Mouse (Mus musculus) hindbrain, embryonic 11.5 days (tissue): ENCODE data around the gene Tesc. TPM values are rescaled to one million over a fixed set of nuclear protein-coding genes. Genes with fewer than 3 reads are reported as not detected.

Experiments used
- ATAC-seq: fragments of 200-750 bp; cut with Nextera tagmentation; 2 replicates; pipeline ENCODE4 v1.8.0; 2017; ENCODE audit warnings: mild to moderate bottlenecking, moderate TSS enrichment, moderate library complexity; ENCODE audit not compliant: low FRiP score
- DNase-seq: peaks from one replicate; pipeline ENCODE4 v3.0.0-alpha.2; 2015; ENCODE audit warnings: low spot score
- H3K27ac ChIP-seq: fragments of 300-500 bp; sonication (generic); 2 replicates; pipeline ENCODE4 v1.5.1; 2014; ENCODE audit warnings: mild to moderate bottlenecking, low read depth, low read length
- H3K27me3 ChIP-seq: fragments of 300-500 bp; sonication (generic); 2 replicates; pipeline ENCODE4 v1.6.1; 2014; ENCODE audit warnings: mild to moderate bottlenecking, low read length, moderate library complexity, mixed read lengths; ENCODE audit not compliant: control insufficient read depth, insufficient read depth
- H3K36me3 ChIP-seq: fragments of 300-500 bp; sonication (generic); 2 replicates; pipeline ENCODE4 v1.6.1; 2014; ENCODE audit warnings: mild to moderate bottlenecking, low read length, moderate library complexity, mixed read lengths; ENCODE audit not compliant: control insufficient read depth, insufficient read depth
- H3K4me1 ChIP-seq: fragments of 300-500 bp; sonication (generic); replicated peaks from 2 replicates; pipeline ENCODE4 v1.6.1; 2014; ENCODE audit warnings: low read length, mixed read lengths; ENCODE audit not compliant: control insufficient read depth, insufficient read depth
- H3K4me2 ChIP-seq: fragments of 300-500 bp; sonication (generic); replicated peaks from 2 replicates; pipeline ENCODE4 v1.6.1; 2014; ENCODE audit warnings: mild to moderate bottlenecking, low read depth, low read length
- H3K4me3 ChIP-seq: fragments of 300-500 bp; sonication (generic); 2 replicates; pipeline ENCODE4 v1.5.1; 2014; ENCODE audit warnings: low read depth, low read length
- H3K9ac ChIP-seq: fragments of 300-500 bp; sonication (generic); 2 replicates; pipeline ENCODE4 v1.6.1; 2014; ENCODE audit warnings: low read depth, low read length
- H3K9me3 ChIP-seq: fragments of 300-500 bp; sonication (generic); 2 replicates; pipeline ENCODE4 v1.6.1; 2016; ENCODE audit warnings: low read length; ENCODE audit not compliant: control insufficient read depth
- WGBS: fragments of 180-500 bp; shearing (Covaris S2); extraction: QIAGEN DNeasy Blood & Tissue Kit; methylation state at CpG from one replicate; pipeline ENCODE4 v1.1.7; 2014; 5-methylcytosine and 5-hydroxymethylcytosine counted together
- polyA plus RNA-seq: library from polyadenylated mRNA; unstranded; fragments of >200 nt; fragmentation: Nextera tagmentation; extraction: Ambion mirVana; gene quantifications from 2 replicates; pipeline ENCODE4 v1.2.1, GENCODE M21; 2014

Tesc gene
- polyA plus RNA-seq, 1 experiment from 2014 or later = 0.63 TPM

GRCm38 (mm10) chr5:117990957-117991356 lies 36.6 kb upstream of the Tesc start:
- no peaks in the 10 kb centered on the region for H3K9me3 ChIP-seq
- H3K4me1 ChIP-seq = no peaks in the 10 kb centered on the region
- peaks cover 16% of the 10 kb centered on the region for H3K36me3 ChIP-seq
- H3K4me2 ChIP-seq = no peak overlapping the region
- no peak for DNase-seq
- no peak overlapping the region for H3K27ac ChIP-seq
- no peak overlapping the region for H3K9ac ChIP-seq
- H3K4me3 ChIP-seq = no peak overlapping the region
- WGBS = 89% methylated on average over 3 of the region's 3 CpGs
- H3K27me3 ChIP-seq = no peaks in the 10 kb centered on the region
- no peak for ATAC-seq

GRCm38 (mm10) chr5:117993550-117993949 lies 34.0 kb upstream of the Tesc start:
- Histone ChIP-seq H3K4me1 (no peaks in the 10 kb centered on the region), H3K4me2 (no peak overlapping the region), H3K9me3 (no peaks in the 10 kb centered on the region), H3K27me3 (no peaks in the 10 kb centered on the region), H3K4me3 (no peak overlapping the region), H3K9ac (no peak overlapping the region), H3K36me3 (peaks cover 23% of the 10 kb centered on the region), H3K27ac (no peak overlapping the region)
- no peak for ATAC-seq
- no peak for DNase-seq
- WGBS = 96% methylated on average over 6 of the region's 6 CpGs

GRCm38 (mm10) chr5:117995372-117995901 lies 32.1 kb upstream of the Tesc start:
- no peaks in the 10 kb centered on the region for H3K4me1 ChIP-seq
- H3K27ac ChIP-seq = no peak overlapping the region
- H3K36me3 ChIP-seq = peaks cover 21% of the 10 kb centered on the region
- no peak overlapping the region for H3K4me3 ChIP-seq
- ATAC-seq = no peak
- H3K27me3 ChIP-seq = no peaks in the 10 kb centered on the region
- H3K4me2 ChIP-seq = no peak overlapping the region
- H3K9me3 ChIP-seq = no peaks in the 10 kb centered on the region
- H3K9ac ChIP-seq = no peak overlapping the region
- no peak for DNase-seq
- 91% methylated on average over 8 of the region's 8 CpGs for WGBS

GRCm38 (mm10) chr5:117995911-117996310 lies 31.6 kb upstream of the Tesc start:
- Histone ChIP-seq H3K4me2 (no peak overlapping the region), H3K27ac (no peak overlapping the region), H3K27me3 (no peaks in the 10 kb centered on the region), H3K9ac (no peak overlapping the region), H3K9me3 (no peaks in the 10 kb centered on the region), H3K4me3 (no peak overlapping the region), H3K36me3 (peaks cover 24% of the 10 kb centered on the region), H3K4me1 (no peaks in the 10 kb centered on the region)
- ATAC-seq (no peak), DNase-seq (no peak)
- WGBS = 91% methylated on average over 6 of the region's 6 CpGs

- Histone ChIP-seq H3K27me3 (no peaks in the 10 kb centered on the region), H3K4me1 (no peaks in the 10 kb centered on the region), H3K9me3 (no peaks in the 10 kb centered on the region), H3K9ac (no peak overlapping the region), H3K27ac (no peak overlapping the region), H3K4me2 (no peak overlapping the region), H3K36me3 (peaks cover 27% of the 10 kb centered on the region), H3K4me3 (no peak overlapping the region)
- 96% methylated on average over 6 of the region's 6 CpGs for WGBS
- ATAC-seq = no peak
- no peak for DNase-seq
Observed at GRCm38 (mm10) chr5:117996581-117996980, 31.0 kb upstream of the Tesc start.

GRCm38 (mm10) chr5:117997434-117997970 lies 30.0 kb upstream of the Tesc start:
- no peak overlapping the region for H3K4me3 ChIP-seq
- H3K9me3 ChIP-seq = no peaks in the 10 kb centered on the region
- H3K27me3 ChIP-seq = no peaks in the 10 kb centered on the region
- peaks cover 25% of the 10 kb centered on the region for H3K36me3 ChIP-seq
- no peak overlapping the region for H3K4me2 ChIP-seq
- H3K9ac ChIP-seq = no peak overlapping the region
- H3K27ac ChIP-seq = no peak overlapping the region
- H3K4me1 ChIP-seq = no peaks in the 10 kb centered on the region
- 63% methylated on average over 10 of the region's 10 CpGs for WGBS
- ATAC-seq = no peak
- no peak for DNase-seq

- peaks cover 26% of the 10 kb centered on the region for H3K36me3 ChIP-seq
- 76% methylated on average over 7 of the region's 7 CpGs for WGBS
Observed at GRCm38 (mm10) chr5:117999061-117999460, 28.5 kb upstream of the Tesc start.

GRCm38 (mm10) chr5:117999584-117999983 lies 28.0 kb upstream of the Tesc start:
- Histone ChIP-seq H3K4me1 (no peaks in the 10 kb centered on the region), H3K9ac (no peak overlapping the region), H3K4me3 (no peak overlapping the region), H3K27me3 (no peaks in the 10 kb centered on the region), H3K9me3 (no peaks in the 10 kb centered on the region), H3K36me3 (peaks cover 26% of the 10 kb centered on the region), H3K27ac (no peak overlapping the region), H3K4me2 (no peak overlapping the region)
- no peak for ATAC-seq
- no peak for DNase-seq
- 85% methylated on average over 11 of the region's 11 CpGs for WGBS

More at GRCm38 (mm10) chr5:117999061-117999460, 28.5 kb upstream of the Tesc start:
- Histone ChIP-seq H3K4me1 (no peaks in the 10 kb centered on the region), H3K27me3 (no peaks in the 10 kb centered on the region), H3K9ac (no peak overlapping the region), H3K4me3 (no peak overlapping the region), H3K4me2 (no peak overlapping the region), H3K27ac (no peak overlapping the region), H3K9me3 (no peaks in the 10 kb centered on the region)
- ATAC-seq (no peak), DNase-seq (no peak)

- ATAC-seq = peak; percentile 37
- Histone ChIP-seq H3K4me2 (no peak overlapping the region), H3K27me3 (no peaks in the 10 kb centered on the region), H3K4me1 (no peaks in the 10 kb centered on the region), H3K36me3 (peaks cover 22% of the 10 kb centered on the region), H3K9ac (no peak overlapping the region), H3K27ac (no peak overlapping the region), H3K9me3 (no peaks in the 10 kb centered on the region), H3K4me3 (no peak overlapping the region)
- WGBS = 38% methylated on average over 9 of the region's 9 CpGs
- peak; percentile 89 for DNase-seq
Observed at GRCm38 (mm10) chr5:118002059-118002458, 25.5 kb upstream of the Tesc start.
